Mouse (Mus musculus) neural tube, embryonic 14.5 days (tissue): ENCODE data around the gene Kif3a. TPM values are rescaled to one million over a fixed set of nuclear protein-coding genes. Genes with fewer than 3 reads are reported as not detected.

Experiments used
- ATAC-seq: fragments of 200-750 bp; cut with Nextera tagmentation; 2 replicates; pipeline ENCODE4 v1.8.0; 2017; ENCODE audit warnings: low read depth, mild to moderate bottlenecking, moderate TSS enrichment, moderate library complexity
- H3K27ac ChIP-seq: fragments of 300-500 bp; sonication (generic); 2 replicates; pipeline ENCODE4 v1.5.1; 2014; ENCODE audit warnings: low read depth, mild to moderate bottlenecking, control low read depth, low read length, moderate library complexity, mixed read lengths
- H3K27me3 ChIP-seq: fragments of 300-500 bp; sonication (generic); 2 replicates; pipeline ENCODE4 v1.6.1; 2014; ENCODE audit warnings: low read length; ENCODE audit not compliant: control insufficient read depth, insufficient read depth
- H3K36me3 ChIP-seq: fragments of 300-500 bp; sonication (generic); 2 replicates; pipeline ENCODE4 v1.6.1; 2014; ENCODE audit warnings: low read length, mixed read lengths; ENCODE audit not compliant: control insufficient read depth, insufficient read depth
- H3K4me1 ChIP-seq: fragments of 300-500 bp; sonication (generic); 2 replicates; pipeline ENCODE4 v1.6.1; 2014; ENCODE audit warnings: low read length; ENCODE audit not compliant: control insufficient read depth, insufficient read depth
- H3K4me2 ChIP-seq: fragments of 300-500 bp; sonication (generic); 2 replicates; pipeline ENCODE4 v1.6.1; 2014; ENCODE audit warnings: mild to moderate bottlenecking, low read depth, low read length, control low read depth
- H3K4me3 ChIP-seq: fragments of 300-500 bp; sonication (generic); 2 replicates; pipeline ENCODE4 v1.5.1; 2014; ENCODE audit warnings: low read depth, low read length, control low read depth, mixed read lengths
- H3K9ac ChIP-seq: fragments of 300-500 bp; sonication (generic); replicated peaks from 2 replicates; pipeline ENCODE4 v1.6.1; 2014; ENCODE audit warnings: low read depth, mild to moderate bottlenecking, control low read depth, low read length, mixed read lengths
- H3K9me3 ChIP-seq: fragments of 300-500 bp; sonication (generic); 2 replicates; pipeline ENCODE4 v1.6.1; 2016; ENCODE audit warnings: low read length; ENCODE audit not compliant: control insufficient read depth
- WGBS: fragments of 180-500 bp; shearing (Covaris S2); extraction: QIAGEN DNeasy Blood & Tissue Kit; methylation state at CpG from one replicate; pipeline ENCODE4 v1.1.7; 2014; 5-methylcytosine and 5-hydroxymethylcytosine counted together
- polyA plus RNA-seq: library from polyadenylated mRNA; unstranded; fragments of >200 nt; fragmentation: Nextera tagmentation; extraction: Ambion mirVana; gene quantifications from 2 replicates; pipeline ENCODE4 v1.2.1, GENCODE M21; 2014

The Kif3a gene
- 280 and 308 TPM in 2 replicates for polyA plus RNA-seq

DNA sequence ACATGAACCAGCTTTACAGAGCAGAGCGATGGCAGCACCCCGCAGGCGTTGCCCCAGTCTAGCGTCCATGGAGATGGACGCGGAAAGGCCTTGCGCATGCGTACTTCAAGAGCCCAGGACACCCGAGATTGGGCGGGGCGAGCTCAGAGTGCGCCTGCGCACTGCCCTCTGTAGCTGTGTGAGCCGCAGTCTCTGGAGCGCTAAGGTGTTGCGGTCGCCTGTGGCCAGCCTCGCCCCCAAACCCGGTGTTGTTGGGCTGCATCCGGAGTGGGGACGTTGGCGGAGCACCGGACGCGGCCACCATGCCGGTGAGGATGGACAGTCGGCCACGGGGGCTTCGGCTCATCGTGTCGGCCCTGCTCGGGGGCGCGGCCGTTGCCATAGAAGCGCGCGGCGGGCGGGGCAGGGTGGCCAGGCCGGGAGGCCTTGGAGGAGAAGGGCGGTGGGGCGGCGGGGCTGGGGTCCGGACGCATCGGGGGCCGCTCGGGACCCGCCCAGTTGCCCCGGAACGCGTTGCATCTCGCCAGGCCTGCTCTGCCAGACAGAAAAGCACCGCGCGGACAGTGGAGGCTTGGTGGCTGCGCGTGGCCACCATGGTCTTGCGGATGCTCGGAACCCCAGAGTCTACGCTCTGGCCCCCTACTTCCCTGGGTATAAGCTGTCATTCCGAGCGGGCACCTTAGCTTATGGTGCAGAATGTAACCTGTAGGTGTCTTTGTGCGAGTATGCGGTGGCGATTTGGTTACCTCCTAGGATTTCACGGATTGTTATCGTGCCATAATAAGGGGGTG is at the start of gene Kif3a:
Gene Kif3a, plus strand, starts transcription at position 156 of the 791 bp plus-strand sequence.
- Histone ChIP-seq H3K27me3 (no peaks in the 10 kb centered on the region), H3K4me1 (peaks cover 18% of the 10 kb centered on the region), H3K9ac (peak within 1 kb of the TSS; percentile 84), H3K4me2 (peak within 1 kb of the TSS; percentile 65), H3K27ac (peak within 1 kb of the TSS; percentile 74), H3K4me3 (peak within 1 kb of the TSS; percentile 77), H3K36me3 (peaks cover 4% of the 10 kb centered on the region; the same call in 1 of the 2 replicates), H3K9me3 (no peaks in the 10 kb centered on the region)
- under 1% methylated on average over 66 of the region's 69 CpGs for WGBS
- ATAC-seq, result peak; percentile 96

DNA sequence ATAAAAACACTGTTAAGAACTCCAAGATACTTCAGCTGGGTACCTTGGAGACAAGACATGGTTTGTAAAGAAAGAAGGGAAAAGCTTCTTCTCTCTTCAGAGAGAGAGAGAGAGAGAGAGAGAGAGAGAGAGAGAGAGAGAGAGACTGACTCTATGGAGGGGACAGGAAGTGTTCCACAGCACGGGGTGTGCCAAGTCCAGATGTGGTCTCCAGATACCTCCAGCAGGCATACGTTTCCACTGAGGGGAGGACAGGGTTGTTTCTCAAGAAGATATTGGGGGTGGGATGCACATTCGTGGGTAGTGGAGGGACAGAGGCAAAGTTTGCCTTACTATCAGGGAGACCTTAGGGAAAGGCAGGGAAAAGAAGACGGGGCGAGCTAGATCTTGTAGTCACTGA is 48.4 kb upstream of the Kif3a start:
- H3K4me3 ChIP-seq, result peak overlapping the region; percentile 74; the same call in 1 of the 2 replicates
- no peaks in the 10 kb centered on the region; the same call in none of the 2 replicates for H3K27me3 ChIP-seq
- H3K9me3 ChIP-seq, result no peaks in the 10 kb centered on the region
- H3K4me1 ChIP-seq, result peaks cover 19% of the 10 kb centered on the region
- H3K9ac ChIP-seq, result no peak overlapping the region
- ATAC-seq, result no peak
- 58% methylated on average over 5 of the region's 5 CpGs for WGBS
- H3K27ac ChIP-seq, result no peak overlapping the region
- no peak overlapping the region; the same call in 1 of the 2 replicates for H3K4me2 ChIP-seq
- H3K36me3 ChIP-seq, result no peaks in the 10 kb centered on the region

DNA sequence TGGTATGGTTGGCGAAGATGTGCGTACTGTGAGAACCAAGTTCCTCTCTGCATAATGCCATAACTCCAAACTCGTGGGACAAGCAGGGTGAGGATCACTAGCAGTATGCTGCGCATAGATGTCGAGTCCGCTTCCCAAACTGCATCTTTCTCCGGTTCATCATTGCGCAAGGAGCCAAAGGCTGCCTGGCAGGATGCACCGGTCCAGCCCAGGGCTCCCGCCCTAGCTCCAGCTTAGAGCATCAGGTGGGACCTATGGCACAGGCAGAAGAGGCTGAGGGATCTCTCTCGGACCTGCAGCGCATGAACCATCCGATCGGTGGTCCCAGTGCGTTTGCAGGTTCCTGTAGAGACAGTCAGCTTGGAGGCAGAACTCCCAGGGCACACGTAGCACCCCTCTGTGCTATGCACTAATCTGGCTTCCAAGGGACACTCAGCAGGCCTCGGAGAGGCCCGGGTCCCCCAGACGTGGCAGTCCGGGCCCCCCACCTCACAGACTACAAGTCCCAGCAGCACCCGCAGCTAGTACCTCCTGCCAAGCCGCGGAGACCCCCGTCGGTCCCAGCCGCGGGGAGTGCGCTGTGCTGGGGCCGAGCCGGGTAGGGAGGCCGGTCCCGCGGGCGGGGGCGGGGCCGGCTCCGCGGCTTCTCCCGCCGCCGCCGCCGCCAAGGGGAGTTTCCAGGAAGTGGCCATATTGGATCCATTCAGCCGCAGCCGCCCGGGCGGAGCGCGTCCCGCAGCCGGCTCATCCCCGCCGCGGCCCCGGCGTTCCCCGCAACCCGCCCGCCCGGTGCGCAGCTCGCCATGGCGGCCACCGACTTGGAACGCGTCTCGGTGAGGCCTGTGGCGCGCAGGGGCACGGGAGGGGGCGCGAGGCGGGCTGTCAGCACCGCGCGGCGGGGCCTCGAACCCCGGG is 47.7 kb upstream of the Kif3a start, which contains the start of gene Sept8:
Gene Sept8, plus strand, starts transcription at position 51 of the 915 bp plus-strand sequence.
- peak within 1 kb of the TSS; percentile 83 for H3K9ac ChIP-seq
- peaks cover 22% of the 10 kb centered on the region for H3K4me1 ChIP-seq
- ATAC-seq, result peak; percentile 84
- peak within 1 kb of the TSS; percentile 57 for H3K27ac ChIP-seq
- no peaks in the 10 kb centered on the region; the same call in none of the 2 replicates for H3K27me3 ChIP-seq
- peak within 1 kb of the TSS; percentile 74 for H3K4me3 ChIP-seq
- H3K9me3 ChIP-seq, result no peaks in the 10 kb centered on the region
- H3K4me2 ChIP-seq, result peak within 1 kb of the TSS; percentile 84
- WGBS, result 5% methylated on average over 54 of the region's 79 CpGs
- no peaks in the 10 kb centered on the region for H3K36me3 ChIP-seq

- peaks cover 22% of the 10 kb centered on the region for H3K4me1 ChIP-seq
- ATAC-seq, result peak; percentile 64
- peak overlapping the region; percentile 84 for H3K4me2 ChIP-seq
- WGBS, result 4% methylated on average over 24 of the region's 24 CpGs
- H3K27ac ChIP-seq, result peak overlapping the region; percentile 57
- no peaks in the 10 kb centered on the region for H3K36me3 ChIP-seq
- peak overlapping the region; percentile 74 for H3K4me3 ChIP-seq
- peak overlapping the region; percentile 83 for H3K9ac ChIP-seq
- no peaks in the 10 kb centered on the region for H3K9me3 ChIP-seq
- H3K27me3 ChIP-seq, result no peaks in the 10 kb centered on the region; the same call in none of the 2 replicates
These were observed 46.8 kb upstream of the Kif3a start for GRCm38 (mm10) chr11:53520122-53520978.

DNA sequence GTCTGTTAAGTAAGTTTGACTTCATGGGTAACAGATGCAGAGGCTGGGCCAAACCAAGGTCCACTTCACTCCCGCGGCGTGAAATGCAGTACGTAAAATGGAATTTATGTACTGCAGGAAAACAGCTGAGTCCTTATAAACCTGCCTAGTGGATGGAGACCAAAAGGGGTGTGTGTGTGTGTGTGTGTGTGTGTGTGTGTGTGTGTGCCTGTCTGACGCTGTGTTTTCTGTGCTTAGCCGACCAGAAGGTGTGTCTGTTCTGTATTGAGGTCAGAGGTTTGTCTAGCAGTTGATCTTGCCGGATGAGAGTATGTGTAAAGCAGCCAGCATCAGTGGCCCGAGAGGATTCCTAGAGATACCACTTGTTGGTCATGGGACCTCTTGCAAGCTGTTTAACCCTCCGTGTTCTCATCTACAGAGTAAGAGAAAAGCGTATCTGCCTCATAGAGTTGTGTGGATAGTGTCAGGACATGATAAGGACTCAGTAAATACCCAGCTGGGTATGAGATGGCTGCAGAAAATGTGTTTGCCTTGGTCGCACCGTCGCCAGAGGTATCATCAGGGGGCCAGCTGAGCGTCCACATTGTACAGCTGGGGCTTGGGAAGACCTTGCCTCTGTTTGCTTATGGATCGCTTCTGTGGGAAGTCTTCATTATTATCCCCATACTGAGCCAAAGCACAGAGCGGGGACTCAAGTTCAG is 45.9 kb upstream of the Kif3a start:
- WGBS, result 41% methylated on average over 16 of the region's 16 CpGs
- H3K27ac ChIP-seq, result no peak overlapping the region
- no peaks in the 10 kb centered on the region; the same call in 1 of the 2 replicates for H3K27me3 ChIP-seq
- no peaks in the 10 kb centered on the region for H3K9me3 ChIP-seq
- peak overlapping the region; percentile 84 for H3K4me2 ChIP-seq
- H3K4me3 ChIP-seq, result peak overlapping the region; percentile 74
- H3K9ac ChIP-seq, result peak overlapping the region; percentile 83
- peaks cover 22% of the 10 kb centered on the region for H3K4me1 ChIP-seq
- H3K36me3 ChIP-seq, result no peaks in the 10 kb centered on the region
- no peak for ATAC-seq

DNA sequence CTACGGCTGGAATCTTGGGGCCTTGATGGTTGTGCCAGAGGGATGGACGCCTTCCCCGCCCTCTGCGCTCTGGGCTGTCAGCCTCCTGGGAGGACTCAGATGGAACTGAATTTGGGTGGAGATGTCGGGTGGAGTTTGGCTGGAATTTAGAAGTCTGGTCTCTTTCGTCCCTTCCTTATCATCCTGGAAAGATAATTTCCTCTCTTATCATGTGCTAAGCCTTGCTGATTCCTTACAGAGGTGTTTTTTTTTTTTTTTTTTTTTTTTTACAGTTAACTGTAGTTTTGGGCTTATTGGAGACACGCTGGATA is 45.4 kb upstream of the Kif3a start:
- Histone ChIP-seq H3K4me3 (no peak overlapping the region), H3K27ac (no peak overlapping the region), H3K4me2 (peak overlapping the region; percentile 84; the same call in 1 of the 2 replicates), H3K9ac (no peak overlapping the region), H3K4me1 (peaks cover 22% of the 10 kb centered on the region), H3K9me3 (no peaks in the 10 kb centered on the region), H3K27me3 (no peaks in the 10 kb centered on the region; the same call in 1 of the 2 replicates), H3K36me3 (no peaks in the 10 kb centered on the region)
- ATAC-seq, result no peak
- WGBS, result 88% methylated on average over 7 of the region's 7 CpGs

DNA sequence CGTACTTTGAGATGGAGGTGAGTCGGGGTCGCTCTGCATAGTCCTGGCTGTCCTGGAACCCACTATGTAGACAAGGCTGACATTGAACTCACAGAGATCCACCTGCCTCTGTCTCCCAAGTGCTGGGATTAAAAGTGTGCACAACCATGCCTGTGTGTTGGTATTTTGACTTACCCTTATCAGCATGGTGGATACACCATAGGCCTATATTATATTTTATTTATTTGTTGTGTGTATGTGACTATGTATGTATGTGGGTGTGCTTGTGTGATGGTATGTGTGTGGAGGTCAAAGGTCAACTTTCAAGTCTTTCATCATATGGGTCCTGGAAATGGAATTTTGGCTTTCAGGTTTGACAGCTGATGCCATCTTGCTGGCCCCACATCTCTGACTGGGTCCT is 44.8 kb upstream of the Kif3a start:
- Histone ChIP-seq H3K27me3 (no peaks in the 10 kb centered on the region; the same call in 1 of the 2 replicates), H3K27ac (no peak overlapping the region), H3K36me3 (no peaks in the 10 kb centered on the region), H3K4me3 (no peak overlapping the region), H3K4me1 (peaks cover 22% of the 10 kb centered on the region), H3K9ac (no peak overlapping the region), H3K4me2 (no peak overlapping the region), H3K9me3 (no peaks in the 10 kb centered on the region)
- WGBS, result 93% methylated on average over 3 of the region's 3 CpGs
- ATAC-seq, result no peak

- peaks cover 22% of the 10 kb centered on the region for H3K4me1 ChIP-seq
- H3K4me3 ChIP-seq, result no peak overlapping the region
- H3K4me2 ChIP-seq, result no peak overlapping the region
- WGBS, result 58% methylated on average over 9 of the region's 9 CpGs
- H3K9me3 ChIP-seq, result no peaks in the 10 kb centered on the region
- ATAC-seq, result no peak
- no peaks in the 10 kb centered on the region; the same call in 1 of the 2 replicates for H3K27me3 ChIP-seq
- H3K9ac ChIP-seq, result no peak overlapping the region
- no peaks in the 10 kb centered on the region for H3K36me3 ChIP-seq
- no peak overlapping the region for H3K27ac ChIP-seq
These were observed 44.2 kb upstream of the Kif3a start for GRCm38 (mm10) chr11:53522930-53523329.
